Mouse (Mus musculus) activated CD4-positive, CD25-positive, alpha-beta regulatory T cell, adult 9 weeks (primary cell): ENCODE data around the gene Cyp3a41a. TPM values are rescaled to one million over a fixed set of nuclear protein-coding genes. Genes with fewer than 3 reads are reported as not detected.

ENCODE experiments used
- polyA plus RNA-seq: library from polyadenylated mRNA; unstranded; fragments of 100-300 nt; shearing (Covaris generic); gene quantifications from one replicate; pipeline ENCODE4 v1.2.1, GENCODE M21; 2017

The Cyp3a41a gene
- not detected for polyA plus RNA-seq

DNA sequence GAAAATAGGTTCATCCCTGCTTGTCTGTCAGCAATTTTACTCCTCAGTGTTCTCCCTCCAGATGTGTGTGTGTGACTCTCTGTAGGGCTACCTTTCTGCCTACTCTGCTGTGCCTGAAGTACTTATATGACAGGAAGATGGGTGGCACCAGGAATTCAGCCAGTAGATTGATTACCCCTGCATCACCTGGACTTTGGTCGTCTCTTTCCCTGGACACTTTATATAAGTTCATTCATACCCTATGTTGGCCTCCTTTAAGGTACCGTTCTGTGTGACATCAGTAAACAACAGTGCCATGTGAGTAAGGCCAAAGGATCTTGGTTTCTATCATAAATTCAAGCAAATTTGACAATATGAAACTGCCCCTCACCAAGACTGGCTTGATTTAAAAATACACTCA lies at the start of gene Cyp3a41a:
Gene Cyp3a41a, minus strand, starts transcription at position 101 of the 400 bp plus-strand sequence.

Other genes with a start within 250 kb of the Cyp3a41a start
- not detected for gene Cyp3a41b, start 135.4 kb downstream of the Cyp3a41a start, polyA plus RNA-seq
- gene Cyp3a44, start 85.7 kb upstream of the Cyp3a41a start, polyA plus RNA-seq: not detected
- gene Cyp3a11, start 159.8 kb upstream of the Cyp3a41a start, polyA plus RNA-seq: not detected